Mouse (Mus musculus) left cerebral cortex, adult 9 months (tissue): Measurements from ENCODE around the gene Cnn3.
A peak's percentile ranks its signal among the peaks of the same experiment; 100 is the strongest.

Experiments
- DNase-seq, 2 experiments: peaks; one replicate each; pipeline ENCODE4 v3.0.0; 2022; ENCODE audit warnings: low spot score in 2 of 2

The Cnn3 gene

GRCm38 (mm10) chr3:121492026-121492425, 65.7 kb downstream of the Cnn3 start:
- DNase-seq: no peak

GRCm38 (mm10) chr3:121493997-121494421, 67.7 kb downstream of the Cnn3 start:
- no peak for DNase-seq

- peak in 1 of 2 experiments; percentile 72 for DNase-seq
Observed at GRCm38 (mm10) chr3:121500225-121500624, 73.9 kb downstream of the Cnn3 start.

GRCm38 (mm10) chr3:121500734-121501133, 74.4 kb downstream of the Cnn3 start:
- DNase-seq: no peak

- DNase-seq: no peak
Observed at GRCm38 (mm10) chr3:121504927-121505487, 78.7 kb downstream of the Cnn3 start.

GRCm38 (mm10) chr3:121506175-121506574, 79.9 kb downstream of the Cnn3 start:
- DNase-seq: no peak

- no peak for DNase-seq
Observed at GRCm38 (mm10) chr3:121506756-121507155, 80.5 kb downstream of the Cnn3 start.

- no peak for DNase-seq
Observed at GRCm38 (mm10) chr3:121507678-121508077, 81.4 kb downstream of the Cnn3 start.
